8 mouse cellular contexts compared by ENCODE assay signal in the genomic region with DNA sequence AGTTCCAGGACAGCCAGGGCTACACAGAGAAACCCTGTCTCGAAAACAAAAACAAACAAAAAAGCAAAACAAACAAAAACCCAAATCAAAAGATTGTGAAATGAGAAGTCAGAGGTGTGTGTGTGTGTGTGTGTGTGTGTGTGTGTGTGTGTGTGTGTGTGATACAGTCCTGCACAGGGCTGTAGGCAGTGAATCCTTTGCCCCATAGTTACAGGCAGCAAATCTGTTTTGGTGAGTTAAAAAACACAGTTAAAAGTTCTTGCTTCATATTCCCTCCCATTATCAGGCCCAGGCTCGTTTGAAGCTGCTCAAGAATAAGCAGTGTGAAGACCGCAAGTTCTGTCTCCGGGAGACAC. TPM values are rescaled to one million over a fixed set of nuclear protein-coding genes. Genes with fewer than 3 reads are reported as not detected.
DNase-seq lines count a peak whose midpoint lies in the region; ATAC-seq and TF ChIP-seq lines count a peak whose summit lies in the region.

A gene (plus strand): TSS at position 302 of the 356 bp plus-strand sequence.

- H3K4me1 ChIP-seq in erythroblast, embryonic 14.5 days (ENCODE audit: control insufficient read depth), result no peaks in the 10 kb centered on the region; the same call in 1 of the 2 replicates
- peaks cover 13% of the 10 kb centered on the region for H3K4me1 ChIP-seq in thymus, adult 2 months (replicated peaks; ENCODE audit: control insufficient read depth, insufficient read depth, low read length)
- peaks cover 45% of the 10 kb centered on the region for H3K4me1 ChIP-seq in limb, embryonic 13.5 days
- H3K4me1 ChIP-seq in stomach, embryonic 15.5 days, result peaks cover 28% of the 10 kb centered on the region

- H3K27me3 ChIP-seq in erythroblast, embryonic 14.5 days (ENCODE audit: control insufficient read depth), result no peaks in the 10 kb centered on the region
- no peaks in the 10 kb centered on the region for H3K27me3 ChIP-seq in thymus, adult 2 months (ENCODE audit: control insufficient read depth, insufficient read depth, low read length)
- no peaks in the 10 kb centered on the region for H3K27me3 ChIP-seq in limb, embryonic 13.5 days
- H3K27me3 ChIP-seq in stomach, embryonic 15.5 days (replicated peaks), result no peaks in the 10 kb centered on the region

- no peak for DNase-seq in thymus, adult 2 months
- DNase-seq in thymus, postnatal 10 days (ENCODE audit: low spot score in 2 of 2), result no peak
- no peak for DNase-seq in right cerebral cortex, postnatal 4 days
- no peak for DNase-seq in layer of hippocampus, adult 8-10 months (ENCODE audit: low spot score in 2 of 2)

- no peaks in the 10 kb centered on the region for H3K9me3 ChIP-seq in erythroblast, embryonic 14.5 days (ENCODE audit: control insufficient read depth, low read length)
- H3K9me3 ChIP-seq in limb, embryonic 13.5 days, result no peaks in the 10 kb centered on the region
- H3K9me3 ChIP-seq in stomach, embryonic 15.5 days, result no peaks in the 10 kb centered on the region

- peak within 1 kb of the TSS; percentile 59 for H3K4me2 ChIP-seq in limb, embryonic 13.5 days (replicated peaks)
- H3K4me2 ChIP-seq in stomach, embryonic 15.5 days, result peak within 1 kb of the TSS; percentile 49

- H3K36me3 ChIP-seq in erythroblast, embryonic 14.5 days (ENCODE audit: control insufficient read depth), result no peaks in the 10 kb centered on the region
- H3K36me3 ChIP-seq in thymus, adult 2 months (ENCODE audit: control insufficient read depth, insufficient read depth, low read length), result no peaks in the 10 kb centered on the region
- no peaks in the 10 kb centered on the region for H3K36me3 ChIP-seq in limb, embryonic 13.5 days
- peaks cover 3% of the 10 kb centered on the region; the same call in 1 of the 2 replicates for H3K36me3 ChIP-seq in stomach, embryonic 15.5 days

- TF ChIP-seq CTCF in thymus, adult 2 months (IDR thresholded peaks at IDR 0.05; ENCODE audit: borderline replicate concordance, control insufficient read depth, extremely low read depth, insufficient read depth, low read length, poor library complexity), result no peak

- no peak for ATAC-seq in erythroblast, adult 5-6 weeks (replicated peaks; ENCODE audit: low FRiP score, poor library complexity, severe bottlenecking)
- ATAC-seq in limb, embryonic 13.5 days (ENCODE audit: low FRiP score, low read depth), result no peak
- no peak for ATAC-seq in stomach, embryonic 15.5 days (ENCODE audit: insufficient read depth, low FRiP score, low read depth)

- 23% methylated on average over 4 of the region's 4 CpGs for WGBS in thymus, adult 2 months
- 33% methylated on average over 4 of the region's 4 CpGs for WGBS in limb, embryonic 13.5 days
- WGBS in stomach, embryonic 15.5 days, result 26% methylated on average over 4 of the region's 4 CpGs

- peak within 1 kb of the TSS; percentile 76 for H3K27ac ChIP-seq in thymus, adult 2 months (ENCODE audit: control insufficient read depth, insufficient read depth, low read length)
- peak within 1 kb of the TSS; percentile 89 for H3K27ac ChIP-seq in limb, embryonic 13.5 days
- H3K27ac ChIP-seq in stomach, embryonic 15.5 days, result peak within 1 kb of the TSS; percentile 96

- peak within 1 kb of the TSS; percentile 42 for H3K4me3 ChIP-seq in erythroblast, embryonic 14.5 days (replicated peaks)
- peak within 1 kb of the TSS; percentile 55 for H3K4me3 ChIP-seq in thymus, adult 2 months (ENCODE audit: control insufficient read depth, insufficient read depth, low read length)
- H3K4me3 ChIP-seq in limb, embryonic 13.5 days, result peak within 1 kb of the TSS; percentile 36
- H3K4me3 ChIP-seq in stomach, embryonic 15.5 days (replicated peaks), result peak within 1 kb of the TSS; percentile 44

- H3K9ac ChIP-seq in limb, embryonic 13.5 days, result peak within 1 kb of the TSS; percentile 55
- H3K9ac ChIP-seq in stomach, embryonic 15.5 days, result peak within 1 kb of the TSS; percentile 16

- TF ChIP-seq POLR2A in thymus, adult 2 months (IDR thresholded peaks at IDR 0.05; ENCODE audit: control insufficient read depth, extremely low read depth, insufficient read depth, low read length, poor library complexity), result no peak

RNA-seq across cellular contexts. Expression of the gene that starts here (rescaled TPM):
- 0.01 and 0.03 TPM in 2 replicates for polyA plus RNA-seq in erythroblast, embryonic 14.5 days (2012)
- not detected in 2 replicates for total RNA-seq in erythroblast, adult 5-6 weeks (2015; ENCODE audit: low replicate concordance)
- total RNA-seq in erythroblast, adult 5-6 weeks (2017; ENCODE audit: low replicate concordance), result 0.70 TPM in 1 of 2 replicates, not detected in the other
- polyA plus RNA-seq in thymus, adult 2 months (2012; rRNA removed), result 20.4 and 21.3 TPM in 2 replicates
- 8.5 and 9.0 TPM in 2 replicates for polyA plus RNA-seq in limb, embryonic 13.5 days (2015; fragmentation: Nextera tagmentation; extraction: Ambion mirVana)
- 29.0 and 29.6 TPM in 2 replicates for polyA plus RNA-seq in stomach, embryonic 15.5 days (2015; fragmentation: Nextera tagmentation; extraction: Ambion mirVana)
- total RNA-seq in layer of hippocampus, adult 8-10 months (2022), result 1 to 10 TPM; 1.1 to 5.0 (median 2.8) TPM
